Mouse (Mus musculus) brain, embryonic 14.5 days (tissue): Measurements from ENCODE around the gene Tspan14. TPM values are rescaled to one million over a fixed set of nuclear protein-coding genes. Genes with fewer than 3 reads are reported as not detected.
A peak's percentile ranks its signal among the peaks of the same experiment; 100 is the strongest.

Experiments
- DNase-seq: peaks from one replicate; pipeline ENCODE4 v3.0.0-alpha.2; 2011; ENCODE audit warnings: low read depth
- CTCF ChIP-seq: fragments of 200-500 bp; IDR thresholded peaks from 2 replicates; pipeline ENCODE4 v1.5.1; 2012; ENCODE audit warnings: inconsistent platforms, mild to moderate bottlenecking, moderate library complexity, borderline replicate concordance; ENCODE audit not compliant: insufficient read depth, insufficient read length; ENCODE audit errors: extremely low read depth
- POLR2A ChIP-seq: fragments of 200-500 bp; IDR thresholded peaks from 2 replicates; pipeline ENCODE4 v1.6.1; 2012; ENCODE audit warnings: mild to moderate bottlenecking, inconsistent platforms, borderline replicate concordance; ENCODE audit not compliant: poor library complexity, insufficient read depth, insufficient read length, severe bottlenecking; ENCODE audit errors: extremely low read depth
- polyA plus RNA-seq: library from polyadenylated mRNA; depleted of rRNA; stranded (reverse); fragments of >200 nt; gene quantifications from 2 replicates; pipeline ENCODE4 v1.2.3, GENCODE M21; 2012

The Tspan14 gene
- polyA plus RNA-seq, 1 experiment, result 87.7 TPM

DNA sequence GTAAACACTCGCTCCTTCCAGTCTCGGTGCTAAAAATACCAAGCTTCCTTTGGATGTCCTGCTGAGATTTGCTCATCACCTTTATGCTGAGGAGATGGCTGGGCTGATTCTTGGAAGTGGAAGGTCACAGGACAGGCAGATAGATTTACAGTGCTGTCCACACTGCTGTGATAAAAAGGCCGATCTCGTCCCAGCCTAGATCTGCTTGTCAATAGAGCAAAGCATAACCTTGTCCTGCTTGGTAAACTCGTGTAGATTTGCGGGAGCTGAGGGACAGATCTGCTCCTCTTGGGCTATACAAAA lies 942 bp upstream of the Tspan14 start:
- no peak for DNase-seq
- TF ChIP-seq POLR2A (no peak), CTCF (no peak)

DNA sequence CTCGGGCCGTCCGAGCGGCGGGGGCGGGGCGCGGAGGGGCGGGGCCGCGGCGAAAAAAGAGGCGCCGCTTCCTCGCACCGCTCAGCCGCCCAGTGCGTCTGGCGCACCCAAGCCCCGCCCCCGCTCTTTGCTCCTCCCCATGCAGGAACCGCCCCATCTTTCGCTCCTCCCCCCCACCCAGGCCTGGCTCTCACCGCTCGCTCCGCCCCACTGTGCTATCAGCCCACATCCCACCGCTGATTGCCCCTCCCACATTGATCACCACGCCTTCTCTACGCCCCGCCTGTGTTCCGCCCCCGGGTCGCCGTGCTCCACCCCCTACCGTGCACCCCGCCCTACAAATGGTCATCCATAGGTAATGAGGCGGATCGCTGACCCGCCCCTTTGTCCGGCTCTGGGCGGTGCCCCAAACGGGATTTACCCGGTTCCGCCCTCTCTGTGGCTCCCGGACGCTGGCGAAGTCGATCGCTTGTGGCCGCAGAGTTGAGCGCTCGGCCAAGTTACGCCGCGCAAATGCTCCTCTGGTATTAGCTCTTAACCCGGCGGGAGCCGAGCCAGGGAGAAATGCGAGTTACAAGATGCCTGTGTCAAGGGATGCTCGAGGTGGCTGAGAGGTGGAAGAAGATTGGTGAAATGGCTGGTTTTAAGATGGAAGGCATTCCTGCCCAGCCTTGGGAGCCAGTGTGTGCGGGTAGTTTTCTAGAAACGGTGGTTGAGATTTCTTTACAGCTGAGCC lies 423 bp upstream of the Tspan14 start:
- peak; percentile 16; the same call in 1 of the 2 replicates for TF ChIP-seq POLR2A
- TF ChIP-seq CTCF, result no peak
- peak; percentile 98 for DNase-seq

DNA sequence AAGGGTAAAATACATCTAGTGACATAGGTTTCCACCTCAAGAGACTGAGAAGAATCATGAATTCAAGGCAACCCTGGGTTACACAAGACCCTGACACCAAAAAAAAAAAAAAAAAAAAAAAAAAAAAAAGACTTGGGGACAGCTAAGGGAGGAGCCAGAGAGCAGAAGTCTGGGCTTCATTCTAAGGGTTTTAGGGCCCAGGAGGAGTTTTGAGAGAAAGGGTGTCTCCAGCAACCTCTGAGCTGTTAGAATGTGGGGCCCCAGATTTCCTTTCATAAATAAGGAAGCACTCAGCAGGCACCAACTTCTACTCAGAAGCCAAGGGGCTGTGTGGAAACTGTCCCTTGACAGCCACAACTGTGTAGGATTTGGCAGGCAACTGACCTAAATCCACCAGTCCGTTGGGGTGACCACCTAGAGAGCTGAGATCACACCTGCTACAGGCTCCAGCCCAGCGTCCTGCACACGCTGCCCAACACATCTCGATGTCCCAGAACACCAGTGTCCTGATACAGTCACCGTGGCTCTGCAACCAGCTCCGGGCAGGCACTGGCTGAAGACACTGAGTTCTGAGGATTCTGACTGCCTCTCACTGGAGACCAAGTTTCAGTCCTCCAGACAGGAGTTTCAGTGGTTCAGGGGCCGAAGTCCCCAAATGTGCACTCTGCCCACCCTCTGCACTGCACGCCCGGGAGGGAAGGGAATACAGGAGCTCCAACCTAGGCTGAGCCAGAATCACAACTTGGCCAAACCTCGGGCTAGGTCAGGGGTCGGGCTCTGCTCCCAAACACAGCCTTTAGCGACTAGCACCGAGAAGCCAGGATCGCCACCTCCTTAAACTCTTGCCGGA lies 875 bp downstream of the Tspan14 start:
- TF ChIP-seq POLR2A (no peak), CTCF (no peak)
- DNase-seq, result no peak

DNA sequence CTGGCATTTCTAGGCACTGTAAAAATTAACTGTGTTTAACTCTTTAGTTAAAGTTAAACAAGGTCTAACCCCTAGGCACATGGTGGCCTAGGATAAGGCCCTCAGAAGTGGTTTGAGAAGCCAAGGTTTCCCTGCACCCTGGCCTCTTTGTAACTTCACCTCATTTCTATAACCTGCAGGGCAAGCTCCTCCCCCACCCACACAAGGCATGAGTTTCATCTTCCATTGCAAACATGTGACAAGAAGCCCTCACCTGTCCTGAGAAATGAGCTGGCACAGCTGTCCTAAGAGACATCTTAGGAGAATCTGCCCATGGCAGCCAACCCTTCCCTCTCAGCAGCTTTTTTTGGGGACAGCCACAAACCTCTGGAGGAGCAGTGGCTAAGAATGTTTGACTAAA lies 1.7 kb downstream of the Tspan14 start:
- DNase-seq, result no peak
- TF ChIP-seq CTCF (no peak), POLR2A (no peak)

DNA sequence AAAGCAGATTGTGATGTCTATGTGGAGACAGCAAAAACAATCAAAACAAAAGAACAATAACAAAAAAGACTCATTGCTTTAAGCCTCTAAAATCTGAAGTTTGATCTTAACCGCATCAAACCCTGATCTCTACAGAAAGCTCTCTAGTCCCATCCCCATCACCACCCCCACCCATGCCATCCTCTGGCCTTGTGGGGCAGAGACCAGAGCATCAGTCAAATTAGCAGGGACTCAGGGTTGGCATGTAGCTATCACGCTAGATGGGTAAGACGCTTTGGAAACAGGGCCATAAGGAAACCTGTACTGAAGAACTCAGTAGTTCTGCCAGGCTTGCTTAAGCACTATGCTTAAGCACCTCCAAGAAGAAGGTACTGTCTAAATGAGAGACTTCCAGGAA lies 2.4 kb downstream of the Tspan14 start:
- TF ChIP-seq CTCF (no peak), POLR2A (no peak)
- no peak for DNase-seq

DNA sequence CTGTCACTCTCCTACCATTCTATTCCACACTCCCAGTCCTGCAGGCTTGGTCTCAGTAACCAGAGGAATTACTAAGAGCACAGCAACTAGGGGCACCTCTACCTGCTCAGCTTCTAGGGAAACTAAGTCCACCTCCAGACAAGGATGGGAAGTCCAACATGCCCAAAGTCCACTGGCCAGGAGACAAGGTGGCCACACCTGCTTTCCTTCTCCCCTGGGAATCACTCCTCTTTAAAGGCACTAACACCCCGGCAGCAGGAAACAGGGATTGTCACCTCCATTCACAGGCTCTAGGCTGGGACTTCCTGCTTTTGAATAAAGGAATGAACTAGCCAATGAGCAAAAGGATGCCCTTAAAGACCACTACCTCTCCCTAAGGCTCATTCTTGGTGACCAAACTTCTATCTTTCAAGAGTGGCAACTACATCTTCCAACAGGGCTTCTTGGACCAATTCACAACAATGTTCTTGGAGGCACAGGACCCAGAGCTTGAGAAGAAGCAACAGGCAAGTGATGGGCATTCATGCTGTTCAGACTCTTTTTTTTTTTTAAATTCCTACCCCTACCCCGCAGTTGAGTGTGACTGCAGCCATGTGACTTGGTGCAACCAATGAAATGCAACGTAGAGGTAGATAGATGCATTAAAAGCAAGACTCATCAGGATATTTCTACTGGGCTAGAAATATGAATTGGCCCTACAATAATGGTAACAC lies 3.0 kb downstream of the Tspan14 start:
- no peak for TF ChIP-seq CTCF
- no peak for TF ChIP-seq POLR2A
- no peak for DNase-seq

DNA sequence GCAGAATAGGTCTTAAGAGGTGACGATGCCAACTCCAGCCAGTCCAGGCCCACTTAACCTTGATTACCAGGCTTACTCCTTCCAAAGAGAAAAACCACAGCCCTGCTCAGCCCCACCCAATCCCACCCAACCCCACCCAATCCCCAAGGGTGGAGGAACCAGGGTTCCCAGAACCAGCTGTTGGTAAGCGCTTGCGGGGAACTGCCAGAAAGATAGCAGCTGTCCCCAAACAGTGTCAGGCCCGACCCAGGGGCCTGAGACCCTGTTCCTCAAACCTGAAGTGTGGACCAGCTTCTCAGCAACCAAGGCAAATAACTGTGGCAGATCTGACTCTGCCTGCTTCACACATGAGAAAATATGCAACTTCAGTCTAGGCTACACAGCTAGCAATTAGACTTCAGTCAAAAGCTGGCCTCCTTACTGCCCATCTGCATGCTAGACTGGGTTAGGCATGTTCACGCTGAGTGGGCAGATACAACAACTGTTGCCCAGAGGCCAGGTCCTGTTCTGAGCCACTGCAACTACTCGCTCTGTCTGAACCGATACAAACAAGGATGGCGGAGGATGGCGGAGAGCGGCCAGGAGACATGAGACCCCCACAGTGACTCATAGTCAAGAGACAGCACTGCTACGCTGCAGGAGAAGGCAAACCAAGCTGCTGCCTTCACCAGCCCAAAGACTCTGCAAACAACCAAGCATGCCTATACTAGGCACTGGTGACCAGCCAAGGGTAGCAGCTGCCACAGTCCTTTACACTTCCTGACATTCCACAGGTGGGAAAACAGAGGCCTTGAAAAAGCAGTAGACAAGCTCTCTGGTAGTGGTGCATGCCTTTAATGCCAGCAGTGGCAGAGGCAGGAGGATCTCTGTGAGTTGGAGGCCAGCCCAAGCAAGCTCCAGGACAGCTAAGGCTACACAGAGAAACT lies 4.0 kb downstream of the Tspan14 start:
- TF ChIP-seq CTCF (no peak), POLR2A (no peak)
- DNase-seq, result peak; percentile 58

DNA sequence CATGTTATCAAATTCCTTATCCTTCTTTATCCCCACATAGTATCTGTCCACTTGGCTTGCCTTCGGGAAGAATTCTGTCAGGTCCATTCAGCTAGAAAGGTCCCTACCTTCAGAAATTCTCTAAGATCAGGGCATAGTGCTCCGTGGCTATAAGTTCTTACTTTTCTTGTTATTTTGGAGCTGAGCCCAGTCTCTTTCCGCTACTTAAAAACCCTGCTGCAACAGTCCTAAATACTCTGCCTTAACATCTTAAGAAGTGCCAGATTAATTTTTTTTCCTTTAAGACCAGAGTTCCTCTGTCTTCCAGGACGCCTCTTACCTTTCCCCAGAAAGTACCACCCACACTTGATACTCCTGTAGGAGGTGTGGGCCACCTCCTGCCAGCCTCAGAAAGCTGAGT lies 6.4 kb downstream of the Tspan14 start:
- DNase-seq, result no peak
- TF ChIP-seq CTCF, result no peak
- TF ChIP-seq POLR2A, result no peak

DNA sequence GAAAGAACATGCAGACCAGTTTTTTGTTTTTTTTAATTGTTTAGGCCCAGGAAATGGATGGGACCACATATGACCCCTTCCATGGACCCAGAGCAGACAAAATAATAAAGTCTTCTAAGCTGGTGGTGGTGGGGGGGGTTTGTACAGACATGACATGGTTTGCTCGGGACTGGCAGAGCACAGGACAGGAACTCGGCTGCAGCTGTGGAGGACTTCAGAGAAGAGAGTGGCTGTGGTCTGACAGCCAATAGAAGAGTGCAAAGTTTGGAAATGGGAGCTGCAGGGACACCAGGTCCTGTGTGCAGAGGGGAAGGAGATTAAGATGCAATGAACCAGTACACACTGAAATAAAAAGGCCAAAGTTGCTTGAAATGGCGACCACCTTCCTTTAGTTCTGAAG lies 7.0 kb downstream of the Tspan14 start:
- no peak for TF ChIP-seq POLR2A
- no peak for TF ChIP-seq CTCF
- DNase-seq, result no peak

DNA sequence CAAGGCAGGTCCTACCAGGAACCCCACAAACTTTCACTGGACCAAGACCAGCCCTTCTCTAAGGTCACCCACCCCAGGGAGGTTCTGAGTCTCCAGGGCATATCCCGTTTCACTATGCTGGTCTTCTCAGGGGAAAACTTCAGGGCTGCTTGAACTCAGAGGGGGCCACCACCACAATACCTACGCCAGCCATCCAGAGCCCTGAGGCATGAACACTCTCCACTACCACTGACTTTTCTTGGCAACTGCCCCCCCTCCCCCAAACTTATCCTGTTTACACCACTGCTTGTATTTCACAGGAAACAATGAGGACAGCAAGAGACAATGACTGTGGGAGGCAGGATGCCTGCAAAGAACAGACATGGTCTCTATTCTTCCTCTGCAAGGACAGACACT lies 7.6 kb downstream of the Tspan14 start:
- no peak for DNase-seq
- no peak for TF ChIP-seq CTCF
- TF ChIP-seq POLR2A, result no peak
